Mouse (Mus musculus) ES-E14 (cell line): ENCODE data around the gene Snrpf. TPM values are rescaled to one million over a fixed set of nuclear protein-coding genes. Genes with fewer than 3 reads are reported as not detected.

Experiments used
- DNase-seq: peaks from one replicate; pipeline ENCODE4 v3.0.0-alpha.2; 2013; ENCODE audit warnings: low read depth, low spot score
- H3K27ac ChIP-seq: 2 replicates; pipeline ENCODE4 v1.5.1; 2012; ENCODE audit warnings: low read depth, mild to moderate bottlenecking, low read length, moderate library complexity, mixed read lengths; ENCODE audit not compliant: poor library complexity, insufficient read depth, severe bottlenecking
- H3K36me3 ChIP-seq: 2 replicates; pipeline ENCODE4 v1.6.1; 2012; ENCODE audit warnings: mild to moderate bottlenecking, low read length, moderate library complexity, mixed read lengths; ENCODE audit not compliant: control insufficient read depth, poor library complexity, insufficient read depth, severe bottlenecking
- H3K4me1 ChIP-seq, 2 experiments: fragments of 150-350 bp in 1 of 2; sonication (generic) in 1 of 2; 2 replicates each; pipeline ENCODE4 v1.6.1; 2012; ENCODE audit warnings: low read length in 2 of 2, mild to moderate bottlenecking in 1 of 2, mixed read lengths in 1 of 2; ENCODE audit not compliant: control insufficient read depth in 2 of 2, insufficient read depth in 2 of 2, poor library complexity in 1 of 2
- H3K4me3 ChIP-seq, 2 experiments: fragments of 150-350 bp in 1 of 2; sonication (generic) in 1 of 2; 2 replicates each; pipeline ENCODE4 v1.5.1; 2012; ENCODE audit warnings: low read length in 2 of 2, low read depth in 1 of 2, mild to moderate bottlenecking in 1 of 2, mixed read lengths in 1 of 2; ENCODE audit not compliant: insufficient read depth in 1 of 2, poor library complexity in 1 of 2, severe bottlenecking in 1 of 2
- H3K9ac ChIP-seq: 2 replicates; pipeline ENCODE4 v1.6.1; 2012; ENCODE audit warnings: low read depth, mild to moderate bottlenecking, low read length, mixed read lengths; ENCODE audit not compliant: poor library complexity, insufficient read depth, severe bottlenecking
- H3K9me3 ChIP-seq: fragments of 150-350 bp; sonication (generic); 2 replicates; pipeline ENCODE4 v1.6.1; 2012; ENCODE audit warnings: low read depth, mild to moderate bottlenecking, low read length; ENCODE audit not compliant: control insufficient read depth, insufficient read depth
- CHD2 ChIP-seq: IDR thresholded peaks from 2 replicates; pipeline ENCODE4 v1.6.1; 2014; ENCODE audit warnings: mild to moderate bottlenecking, low read depth, low read length, inconsistent platforms
- HCFC1 ChIP-seq: IDR thresholded peaks from 2 replicates; pipeline ENCODE4 v1.6.1; 2012; ENCODE audit warnings: low read length, inconsistent platforms, borderline replicate concordance; ENCODE audit not compliant: insufficient read depth
- MAFK ChIP-seq: IDR thresholded peaks from 2 replicates; pipeline ENCODE4 v1.6.1; 2014; ENCODE audit warnings: mild to moderate bottlenecking, low read depth, low read length, inconsistent platforms; ENCODE audit not compliant: insufficient read depth
- ZC3H11A ChIP-seq: IDR thresholded peaks from 2 replicates; pipeline ENCODE4 v1.6.1; 2012; ENCODE audit warnings: low read depth, mild to moderate bottlenecking, inconsistent platforms, low read length, borderline replicate concordance
- ZNF384 ChIP-seq: IDR thresholded peaks from 2 replicates; pipeline ENCODE4 v1.6.1; 2012; ENCODE audit warnings: low read depth, low read length, inconsistent platforms
- in situ Hi-C, 2 experiments: fragments of 600-800 bp; cut with MboI; formaldehyde crosslinking; loops; one replicate each; pipeline ENCODE4 v1.15.1; 2025; ENCODE audit warnings: low sequenced_read_pairs in 2 of 2, inconsistent platforms in 1 of 2; ENCODE audit not compliant: unreplicated experiment in 2 of 2
- total RNA-seq: library from RNA; depleted of rRNA; stranded (reverse); fragments of 300-350 nt; gene quantifications from 2 replicates; pipeline ENCODE4 v1.2.3, GENCODE M21; 2012

Gene Snrpf
- total RNA-seq, 1 experiment: 103 TPM

GRCm38 (mm10) chr10:93611419-93612007 is 22.0 kb upstream of the Snrpf start:
- no peaks in the 10 kb centered on the region for H3K4me1 ChIP-seq
- no peak overlapping the region for H3K27ac ChIP-seq
- no peak overlapping the region for H3K4me3 ChIP-seq
- H3K9ac ChIP-seq: no peak overlapping the region
- TF ChIP-seq ZC3H11A (no peak), CHD2 (no peak), HCFC1 (no peak), ZNF384 (no peak), MAFK (no peak)
- H3K36me3 ChIP-seq: no peaks in the 10 kb centered on the region
- in situ Hi-C loops: no loop called here
- DNase-seq: no peak
- H3K9me3 ChIP-seq: no peaks in the 10 kb centered on the region

- Histone ChIP-seq H3K9me3 (no peaks in the 10 kb centered on the region), H3K4me1 (no peaks in the 10 kb centered on the region), H3K9ac (no peak overlapping the region), H3K27ac (no peak overlapping the region), H3K4me3 (no peak overlapping the region), H3K36me3 (no peaks in the 10 kb centered on the region)
- in situ Hi-C loops: no loop called here
- DNase-seq: no peak
- no peak for TF ChIP-seq ZC3H11A
- TF ChIP-seq MAFK: no peak
- no peak for TF ChIP-seq ZNF384
- no peak for TF ChIP-seq CHD2
- no peak for TF ChIP-seq HCFC1
These were observed 21.4 kb upstream of the Snrpf start for GRCm38 (mm10) chr10:93610896-93611295.

- Histone ChIP-seq H3K27ac (no peak overlapping the region), H3K4me3 (no peak overlapping the region), H3K9ac (no peak overlapping the region), H3K4me1 (no peaks in the 10 kb centered on the region), H3K36me3 (no peaks in the 10 kb centered on the region), H3K9me3 (no peaks in the 10 kb centered on the region)
- no peak for TF ChIP-seq CHD2
- TF ChIP-seq MAFK: no peak
- TF ChIP-seq HCFC1: no peak
- no peak for TF ChIP-seq ZNF384
- TF ChIP-seq ZC3H11A: no peak
- in situ Hi-C loops: no loop called here
- DNase-seq: no peak
These were observed 19.7 kb upstream of the Snrpf start for GRCm38 (mm10) chr10:93609236-93609635.

DNA sequence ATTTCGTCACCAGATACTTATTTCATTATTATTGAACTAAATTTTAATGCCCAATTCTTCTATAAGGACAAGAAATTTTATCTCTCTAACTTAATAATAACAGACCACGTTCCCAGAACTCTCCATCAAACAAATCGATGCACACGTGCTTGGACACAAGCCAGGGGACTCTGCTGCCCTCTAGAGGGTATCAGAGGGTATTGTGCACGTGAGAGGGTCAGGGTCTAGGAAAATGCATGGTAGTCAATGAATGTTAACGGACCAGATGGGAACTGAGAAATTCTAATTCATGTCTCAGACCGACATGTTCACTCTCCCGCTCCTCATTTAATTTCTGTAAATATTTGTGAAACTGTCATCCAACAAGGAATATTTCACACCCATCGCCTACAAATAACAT is 18.5 kb upstream of the Snrpf start:
- Histone ChIP-seq H3K4me3 (peak overlapping the region in 1 of 2 experiments; percentile 11; a peak in 1 of 4 replicates), H3K9me3 (no peaks in the 10 kb centered on the region), H3K9ac (no peak overlapping the region), H3K36me3 (no peaks in the 10 kb centered on the region), H3K4me1 (no peaks in the 10 kb centered on the region), H3K27ac (no peak overlapping the region)
- peak; percentile 68 for DNase-seq
- in situ Hi-C loops: no loop called here
- TF ChIP-seq MAFK: no peak
- no peak for TF ChIP-seq CHD2
- no peak for TF ChIP-seq ZC3H11A
- TF ChIP-seq HCFC1: no peak

GRCm38 (mm10) chr10:93606326-93606725 is 16.8 kb upstream of the Snrpf start:
- no peak for DNase-seq
- no peak overlapping the region for H3K4me3 ChIP-seq
- no peaks in the 10 kb centered on the region for H3K36me3 ChIP-seq
- in situ Hi-C loops: no loop called here
- no peaks in the 10 kb centered on the region for H3K9me3 ChIP-seq
- TF ChIP-seq MAFK (no peak), HCFC1 (no peak), ZNF384 (no peak), CHD2 (no peak), ZC3H11A (no peak)
- no peak overlapping the region for H3K9ac ChIP-seq
- H3K27ac ChIP-seq: no peak overlapping the region
- H3K4me1 ChIP-seq: no peaks in the 10 kb centered on the region
